Mouse (Mus musculus) neural tube, postnatal 0 days (tissue): ENCODE data around the gene Cd84. TPM values are rescaled to one million over a fixed set of nuclear protein-coding genes. Genes with fewer than 3 reads are reported as not detected.

Experiments
- polyA plus RNA-seq: library from polyadenylated mRNA; unstranded; fragments of >200 nt; fragmentation: Nextera tagmentation; extraction: Ambion mirVana; gene quantifications from 2 replicates; pipeline ENCODE4 v1.2.1, GENCODE M21; 2015

Cd84 gene
- polyA plus RNA-seq: 2.2 and 3.2 TPM in 2 replicates

GRCm38 (mm10) chr1:171839488-171839887 is at the start of gene Cd84:
TSS of gene Cd84 (plus strand) at chr1:171839697.

GRCm38 (mm10) chr1:171895364-171895763 is 55.9 kb downstream of the Cd84 start, which contains the start of gene Gm10521:
TSS of gene Gm10521 (plus strand) at chr1:171895664.

GRCm38 (mm10) chr1:171917305-171918039 is 78.0 kb downstream of the Cd84 start, which contains the start of gene Slamf6:
TSS of gene Slamf6 (plus strand) at chr1:171917515.

Other genes starting within 250 kb of the Cd84 start
- 0.22 and 0.26 TPM in 2 replicates for gene Ly9, start 232.3 kb upstream of the Cd84 start, polyA plus RNA-seq
- gene Slamf7, start 186.7 kb upstream of the Cd84 start, polyA plus RNA-seq: not detected in 2 replicates
- 1.4 and 1.6 TPM in 2 replicates for gene Cd48, start 157.7 kb upstream of the Cd84 start, polyA plus RNA-seq
- gene Slamf1, start 72.6 kb upstream of the Cd84 start, polyA plus RNA-seq: 0.14 TPM in 2 replicates
- gene Gm10521, start 56.0 kb downstream of the Cd84 start, polyA plus RNA-seq: not detected in 2 replicates
- 0.17 and 0.49 TPM in 2 replicates for gene Slamf6, start 77.8 kb downstream of the Cd84 start, polyA plus RNA-seq
- 33.8 and 37.6 TPM in 2 replicates for gene Vangl2, start 188.7 kb downstream of the Cd84 start, polyA plus RNA-seq
- gene Nhlh1, start 217.9 kb downstream of the Cd84 start, polyA plus RNA-seq: 1.2 and 1.8 TPM in 2 replicates
- 110 and 122 TPM in 2 replicates for gene Copa, start 242.8 kb downstream of the Cd84 start, polyA plus RNA-seq
- 86.3 and 89.9 TPM in 2 replicates for gene Ncstn, start 243.1 kb downstream of the Cd84 start, polyA plus RNA-seq